Mouse (Mus musculus): Measurements from ENCODE around the gene Pnkd. TPM values are rescaled to one million over a fixed set of nuclear protein-coding genes. Genes with fewer than 3 reads are reported as not detected.

The Pnkd gene
- polyA plus RNA-seq, 1 experiment from 2014 or later = 149 TPM

DNA sequence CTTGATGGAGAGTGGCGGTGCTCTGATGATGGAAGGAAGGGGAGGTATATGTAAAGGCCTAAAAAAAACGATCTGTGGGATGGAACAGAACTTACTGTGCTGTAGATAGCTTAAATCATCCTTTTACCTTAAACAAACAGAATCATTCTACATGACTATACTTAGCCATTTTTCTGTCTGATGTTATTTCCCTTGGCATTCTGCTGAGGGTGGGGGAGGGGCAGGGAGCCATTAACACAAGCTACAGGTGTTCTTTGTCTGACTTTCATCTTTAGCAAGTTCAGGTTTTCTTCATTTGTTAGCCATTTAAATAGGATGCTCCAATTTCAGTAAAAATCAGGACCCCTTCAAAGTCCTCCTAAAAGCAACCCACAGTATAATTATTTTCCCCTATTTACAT, 39.2 kb upstream of the Pnkd start:
- Histone ChIP-seq H3K9me3 (ENCODE audit: low read length) (no peaks in the 10 kb centered on the region), H3K36me3 (ENCODE audit: insufficient read depth, low read length) (peaks cover 20% of the 10 kb centered on the region; the same call in 1 of the 2 replicates), H3K27ac (ENCODE audit: low read length) (no peak overlapping the region), H3K9ac (replicated peaks; ENCODE audit: low read length) (no peak overlapping the region), H3K27me3 (ENCODE audit: insufficient read depth, low read length) (no peaks in the 10 kb centered on the region), H3K4me3 (ENCODE audit: low read length) (no peak overlapping the region), H3K4me2 (replicated peaks; ENCODE audit: low read depth, low read length) (no peak overlapping the region), H3K4me1 (ENCODE audit: insufficient read depth, low read length) (peaks cover 56% of the 10 kb centered on the region)
- WGBS = 70% methylated on average over 2 of the region's 2 CpGs
- ATAC-seq (ENCODE audit: low FRiP score, low TSS enrichment) = no peak

DNA sequence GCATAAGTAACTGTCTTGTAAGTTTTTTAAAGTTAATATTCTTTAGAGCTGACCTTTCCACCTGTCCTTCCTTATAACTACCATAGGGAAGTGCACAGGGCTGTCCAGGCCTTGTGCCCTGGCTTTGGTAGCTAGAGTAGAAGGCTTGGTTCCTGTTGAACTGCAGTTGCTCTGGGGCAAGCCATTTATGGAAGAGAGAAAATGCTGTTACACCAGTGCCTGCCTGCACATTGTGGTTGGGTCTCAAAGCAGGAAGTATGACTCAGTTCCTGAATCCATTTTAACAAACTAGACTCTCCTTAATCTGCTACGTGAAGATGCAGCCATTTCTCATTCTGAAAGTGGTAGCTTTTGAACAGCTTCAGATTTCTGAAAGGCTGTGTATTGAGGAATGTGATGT, 35.9 kb upstream of the Pnkd start:
- WGBS = 56% methylated on average over 1 of the region's 1 CpGs
- ATAC-seq (ENCODE audit: low FRiP score, low TSS enrichment) = peak; percentile 79
- H3K4me2 ChIP-seq (replicated peaks; ENCODE audit: low read depth, low read length) = 0 out of 2 replicates have a peak overlapping the region, but pooled peaks have one; percentile 1
- H3K27me3 ChIP-seq (ENCODE audit: insufficient read depth, low read length) = no peaks in the 10 kb centered on the region
- H3K36me3 ChIP-seq (ENCODE audit: insufficient read depth, low read length) = peaks cover 47% of the 10 kb centered on the region
- no peak overlapping the region for H3K4me3 ChIP-seq (ENCODE audit: low read length)
- no peaks in the 10 kb centered on the region for H3K9me3 ChIP-seq (ENCODE audit: low read length)
- H3K4me1 ChIP-seq (ENCODE audit: insufficient read depth, low read length) = peaks cover 42% of the 10 kb centered on the region
- no peak overlapping the region for H3K9ac ChIP-seq (replicated peaks; ENCODE audit: low read length)
- peak overlapping the region; percentile 96 for H3K27ac ChIP-seq (ENCODE audit: low read length)

DNA sequence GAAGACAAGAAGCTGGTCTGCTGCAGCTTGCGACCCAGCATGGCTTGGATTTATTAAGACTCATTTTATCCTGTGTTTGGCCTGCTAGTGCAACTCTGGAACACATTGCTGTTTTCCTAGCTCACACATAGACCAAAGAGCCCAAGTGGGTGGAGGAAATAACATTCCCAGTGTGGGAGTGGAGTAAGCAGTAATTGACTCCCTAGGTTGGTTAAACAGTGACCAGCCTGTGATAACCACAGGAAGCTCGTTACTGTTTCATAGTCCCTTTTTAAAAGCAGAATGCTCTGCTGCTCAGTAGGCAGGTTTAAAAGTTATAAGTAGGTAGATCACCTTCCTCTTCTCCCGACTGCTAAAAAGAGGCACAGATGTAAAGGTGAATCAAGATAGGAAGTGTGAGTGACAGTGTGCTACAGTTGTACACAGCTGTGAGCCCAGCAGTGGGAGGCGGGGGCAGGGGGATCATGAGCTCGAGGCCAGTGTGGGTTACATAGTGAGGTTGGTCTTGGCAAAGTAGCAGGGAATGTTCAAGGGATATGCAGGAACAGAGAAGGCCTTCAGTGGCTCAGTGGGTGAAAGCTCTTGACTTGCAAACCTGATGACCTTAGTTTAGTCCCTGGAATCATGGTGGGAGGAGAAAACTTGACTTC, 35.3 kb upstream of the Pnkd start:
- 47% methylated on average over 5 of the region's 5 CpGs for WGBS
- peak; percentile 91 for ATAC-seq (ENCODE audit: low FRiP score, low TSS enrichment)

DNA sequence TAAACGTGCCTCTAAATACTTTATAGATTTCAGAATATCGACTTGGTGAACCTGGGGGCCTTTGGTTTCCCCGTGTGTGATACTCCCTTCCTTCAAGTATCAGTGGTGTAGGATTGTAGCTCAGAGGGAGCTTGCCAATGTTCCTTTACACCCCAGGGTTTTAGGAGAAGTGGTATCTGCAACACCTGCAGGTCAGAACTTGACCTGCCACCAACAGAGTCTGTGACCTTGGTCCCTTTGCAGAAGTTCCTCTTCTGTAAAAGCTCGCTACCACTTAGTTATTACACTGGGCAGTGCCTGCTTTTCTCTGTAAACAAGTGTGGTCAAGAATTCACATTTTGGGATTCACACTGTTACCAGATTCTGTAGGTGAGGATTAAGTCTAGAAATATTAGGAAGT, 34.6 kb upstream of the Pnkd start:
- 83% methylated on average over 4 of the region's 4 CpGs for WGBS
- Histone ChIP-seq H3K27ac (ENCODE audit: low read length) (peak overlapping the region; percentile 96), H3K27me3 (ENCODE audit: insufficient read depth, low read length) (no peaks in the 10 kb centered on the region), H3K36me3 (ENCODE audit: insufficient read depth, low read length) (peaks cover 52% of the 10 kb centered on the region), H3K4me3 (ENCODE audit: low read length) (no peak overlapping the region), H3K9ac (replicated peaks; ENCODE audit: low read length) (no peak overlapping the region), H3K4me2 (replicated peaks; ENCODE audit: low read depth, low read length) (peak overlapping the region; percentile 35; the same call in 1 of the 2 replicates), H3K9me3 (ENCODE audit: low read length) (no peaks in the 10 kb centered on the region), H3K4me1 (ENCODE audit: insufficient read depth, low read length) (peaks cover 35% of the 10 kb centered on the region)
- no peak for ATAC-seq (ENCODE audit: low FRiP score, low TSS enrichment)

More for the DNA sequence above, 35.3 kb upstream of the Pnkd start:
- H3K4me3 ChIP-seq (ENCODE audit: low read length) = no peak overlapping the region
- H3K36me3 ChIP-seq (ENCODE audit: insufficient read depth, low read length) = peaks cover 48% of the 10 kb centered on the region
- H3K9me3 ChIP-seq (ENCODE audit: low read length) = no peaks in the 10 kb centered on the region
- H3K4me2 ChIP-seq (replicated peaks; ENCODE audit: low read depth, low read length) = peak overlapping the region; percentile 35
- peak overlapping the region; percentile 42; the same call in 1 of the 2 replicates for H3K9ac ChIP-seq (replicated peaks; ENCODE audit: low read length)
- H3K27me3 ChIP-seq (ENCODE audit: insufficient read depth, low read length) = no peaks in the 10 kb centered on the region
- peaks cover 37% of the 10 kb centered on the region for H3K4me1 ChIP-seq (ENCODE audit: insufficient read depth, low read length)
- peak overlapping the region; percentile 96 for H3K27ac ChIP-seq (ENCODE audit: low read length)

DNA sequence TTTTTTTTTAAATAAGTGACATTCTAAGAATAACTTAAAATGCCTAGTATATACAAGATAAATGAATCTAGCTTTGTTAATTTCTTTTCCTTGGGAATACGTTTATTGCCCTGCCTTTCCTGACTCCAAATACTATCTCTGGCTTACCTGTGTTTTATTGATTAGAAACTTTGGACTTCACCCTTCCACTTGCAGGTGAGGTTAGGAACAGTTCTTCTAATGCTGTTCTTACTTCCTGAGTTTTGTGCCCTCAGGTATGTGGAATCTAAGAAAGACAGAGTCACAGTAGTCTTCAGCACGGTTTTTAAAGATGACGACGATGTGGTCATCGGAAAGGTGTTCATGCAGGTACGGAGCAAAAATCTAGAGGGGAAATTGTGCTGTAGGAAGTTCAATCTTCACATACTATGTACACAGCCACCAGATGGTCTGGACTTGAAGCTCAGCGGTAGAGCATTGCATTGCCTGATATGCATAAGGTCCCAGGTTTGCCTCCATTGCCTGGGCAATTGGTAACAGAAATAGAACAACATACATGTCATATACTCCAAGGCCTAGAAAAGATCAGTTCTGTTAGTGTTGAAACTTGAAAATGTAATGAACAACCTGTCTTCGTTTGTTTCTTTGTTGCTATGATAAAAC, 28.9 kb upstream of the Pnkd start:
- Histone ChIP-seq H3K36me3 (ENCODE audit: insufficient read depth, low read length) (peaks cover 69% of the 10 kb centered on the region), H3K27me3 (ENCODE audit: insufficient read depth, low read length) (no peaks in the 10 kb centered on the region), H3K4me3 (ENCODE audit: low read length) (no peak overlapping the region), H3K9ac (replicated peaks; ENCODE audit: low read length) (no peak overlapping the region), H3K4me2 (replicated peaks; ENCODE audit: low read depth, low read length) (no peak overlapping the region), H3K4me1 (ENCODE audit: insufficient read depth, low read length) (no peaks in the 10 kb centered on the region), H3K27ac (ENCODE audit: low read length) (no peak overlapping the region), H3K9me3 (ENCODE audit: low read length) (no peaks in the 10 kb centered on the region)
- 97% methylated on average over 8 of the region's 8 CpGs for WGBS
- no peak for ATAC-seq (ENCODE audit: low FRiP score, low TSS enrichment)

DNA sequence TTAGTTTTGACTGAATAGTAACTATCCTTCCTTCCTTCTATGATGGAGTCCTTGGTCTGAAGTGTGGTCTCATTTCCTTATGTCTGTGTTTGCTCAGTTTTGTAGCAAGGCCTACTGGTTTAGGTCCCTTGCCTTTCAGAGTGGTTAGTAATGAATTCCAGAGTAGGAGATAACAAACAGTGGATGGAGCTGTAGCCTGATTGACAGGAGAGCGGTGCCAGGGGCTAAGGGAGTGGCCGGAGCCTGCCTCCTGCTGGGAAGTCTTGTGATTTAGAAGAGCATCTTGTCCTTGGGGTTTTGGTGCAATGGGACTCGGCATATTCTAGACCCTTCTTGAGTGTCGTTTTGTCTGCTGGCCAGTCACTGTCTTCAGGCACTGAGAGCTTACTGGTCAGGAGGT, 27.9 kb upstream of the Pnkd start:
- ATAC-seq (ENCODE audit: low FRiP score, low TSS enrichment) = no peak
- Histone ChIP-seq H3K27me3 (ENCODE audit: insufficient read depth, low read length) (no peaks in the 10 kb centered on the region), H3K9ac (replicated peaks; ENCODE audit: low read length) (no peak overlapping the region), H3K27ac (ENCODE audit: low read length) (no peak overlapping the region), H3K4me3 (ENCODE audit: low read length) (no peak overlapping the region), H3K4me2 (replicated peaks; ENCODE audit: low read depth, low read length) (no peak overlapping the region), H3K4me1 (ENCODE audit: insufficient read depth, low read length) (no peaks in the 10 kb centered on the region), H3K36me3 (ENCODE audit: insufficient read depth, low read length) (peaks cover 63% of the 10 kb centered on the region), H3K9me3 (ENCODE audit: low read length) (no peaks in the 10 kb centered on the region)
- WGBS = 86% methylated on average over 4 of the region's 4 CpGs

DNA sequence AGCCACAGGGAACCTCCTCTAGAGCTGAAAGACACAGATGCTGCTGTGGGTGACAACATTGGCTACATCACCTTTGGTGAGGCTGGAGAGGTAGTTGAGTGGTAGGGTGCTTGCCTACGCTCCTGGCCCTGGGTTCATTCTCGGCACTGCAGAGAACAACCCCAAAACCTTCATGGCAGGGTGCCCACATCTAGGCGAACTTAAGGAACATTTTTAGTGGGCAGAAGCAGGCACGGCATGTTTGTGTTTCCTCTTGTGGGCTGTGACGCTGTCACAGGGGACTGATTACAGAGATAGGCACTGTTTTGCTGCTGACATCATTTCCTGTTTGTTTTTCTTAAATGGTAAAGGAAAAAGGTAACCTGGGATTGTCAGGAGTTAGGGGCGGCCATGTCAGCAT, 22.2 kb upstream of the Pnkd start:
- H3K27me3 ChIP-seq (ENCODE audit: insufficient read depth, low read length) = no peaks in the 10 kb centered on the region
- H3K27ac ChIP-seq (ENCODE audit: low read length) = no peak overlapping the region
- WGBS = 77% methylated on average over 6 of the region's 6 CpGs
- H3K4me1 ChIP-seq (ENCODE audit: insufficient read depth, low read length) = no peaks in the 10 kb centered on the region
- no peaks in the 10 kb centered on the region for H3K9me3 ChIP-seq (ENCODE audit: low read length)
- H3K36me3 ChIP-seq (ENCODE audit: insufficient read depth, low read length) = peaks cover 73% of the 10 kb centered on the region
- no peak overlapping the region for H3K9ac ChIP-seq (replicated peaks; ENCODE audit: low read length)
- no peak overlapping the region for H3K4me2 ChIP-seq (replicated peaks; ENCODE audit: low read depth, low read length)
- no peak overlapping the region for H3K4me3 ChIP-seq (ENCODE audit: low read length)
- no peak for ATAC-seq (ENCODE audit: low FRiP score, low TSS enrichment)

DNA sequence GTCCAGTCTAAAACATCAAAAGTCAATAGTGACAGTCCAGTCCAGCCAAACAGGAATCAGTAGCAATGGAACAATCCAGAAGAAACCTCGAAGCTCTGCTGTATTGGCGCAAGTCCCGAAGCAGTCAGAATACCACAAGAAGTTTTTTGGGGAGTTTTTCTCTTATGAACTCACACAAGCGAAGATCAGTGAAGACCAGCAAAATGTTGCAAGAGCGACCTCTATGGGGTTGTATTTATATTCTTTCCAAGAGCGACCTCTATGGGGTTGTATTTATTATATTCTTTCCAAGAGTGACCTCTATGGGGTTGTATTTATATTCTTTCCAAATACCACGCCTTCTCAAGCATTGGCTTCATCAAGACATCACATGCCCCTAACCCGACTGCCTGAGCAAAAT, 16.0 kb upstream of the Pnkd start:
- no peaks in the 10 kb centered on the region for H3K27me3 ChIP-seq (ENCODE audit: insufficient read depth, low read length)
- H3K9ac ChIP-seq (replicated peaks; ENCODE audit: low read length) = no peak overlapping the region
- no peaks in the 10 kb centered on the region; the same call in 1 of the 2 replicates for H3K4me1 ChIP-seq (ENCODE audit: insufficient read depth, low read length)
- H3K9me3 ChIP-seq (ENCODE audit: low read length) = no peaks in the 10 kb centered on the region
- H3K36me3 ChIP-seq (ENCODE audit: insufficient read depth, low read length) = peaks cover 50% of the 10 kb centered on the region
- H3K4me3 ChIP-seq (ENCODE audit: low read length) = no peak overlapping the region
- ATAC-seq (ENCODE audit: low FRiP score, low TSS enrichment) = no peak
- 87% methylated on average over 8 of the region's 8 CpGs for WGBS
- no peak overlapping the region for H3K4me2 ChIP-seq (replicated peaks; ENCODE audit: low read depth, low read length)
- no peak overlapping the region for H3K27ac ChIP-seq (ENCODE audit: low read length)

DNA sequence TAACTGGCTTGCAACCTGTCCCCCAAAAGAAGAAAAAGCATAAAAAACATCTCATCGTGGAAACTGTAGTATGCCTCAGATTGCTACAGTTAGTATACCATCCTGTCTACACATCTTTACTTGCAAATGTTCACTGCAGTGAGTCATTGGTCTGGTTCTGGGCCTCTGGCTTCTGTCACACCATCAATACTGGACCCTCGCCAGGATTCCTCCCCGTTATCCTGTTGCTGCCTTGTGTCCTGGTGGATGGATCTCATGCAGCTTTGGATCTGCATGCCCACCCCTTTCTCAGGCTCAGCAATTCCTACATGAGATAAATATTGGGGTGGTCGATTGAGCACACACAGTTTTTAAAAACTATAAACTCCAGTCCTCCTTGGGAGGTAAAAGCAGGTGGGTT, 13.1 kb upstream of the Pnkd start:
- Histone ChIP-seq H3K4me3 (ENCODE audit: low read length) (no peak overlapping the region), H3K9me3 (ENCODE audit: low read length) (no peaks in the 10 kb centered on the region), H3K4me2 (replicated peaks; ENCODE audit: low read depth, low read length) (no peak overlapping the region), H3K36me3 (ENCODE audit: insufficient read depth, low read length) (peaks cover 21% of the 10 kb centered on the region), H3K4me1 (ENCODE audit: insufficient read depth, low read length) (peaks cover 13% of the 10 kb centered on the region), H3K27me3 (ENCODE audit: insufficient read depth, low read length) (no peaks in the 10 kb centered on the region), H3K9ac (replicated peaks; ENCODE audit: low read length) (no peak overlapping the region), H3K27ac (ENCODE audit: low read length) (no peak overlapping the region)
- WGBS = 76% methylated on average over 4 of the region's 4 CpGs
- ATAC-seq (ENCODE audit: low FRiP score, low TSS enrichment) = no peak

DNA sequence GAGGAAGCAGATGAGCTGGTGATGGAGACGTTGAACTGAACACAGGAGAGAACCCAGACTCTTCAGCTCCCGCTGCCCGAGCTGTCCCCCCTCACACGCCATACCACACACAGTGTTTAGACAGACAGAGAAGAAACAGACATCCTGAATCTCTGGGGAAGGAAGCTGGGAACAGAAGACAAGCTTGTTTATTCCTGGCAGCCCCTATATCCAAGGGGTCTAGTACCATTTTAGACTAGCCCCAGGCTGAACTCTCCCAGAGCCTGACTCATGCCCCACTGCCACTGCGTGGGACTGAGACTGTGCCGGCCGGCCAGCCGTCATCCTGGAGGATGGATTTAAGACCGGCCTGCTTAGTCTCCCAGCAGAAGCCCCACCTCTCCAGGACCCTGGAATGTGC, 9.7 kb upstream of the Pnkd start:
- Histone ChIP-seq H3K27me3 (ENCODE audit: insufficient read depth, low read length) (no peaks in the 10 kb centered on the region), H3K27ac (ENCODE audit: low read length) (0 out of 2 replicates have a peak overlapping the region, but pooled peaks have one; percentile 25), H3K4me2 (replicated peaks; ENCODE audit: low read depth, low read length) (0 out of 2 replicates have a peak overlapping the region, but pooled peaks have one; percentile 5), H3K9ac (replicated peaks; ENCODE audit: low read length) (peak overlapping the region; percentile 20; the same call in 1 of the 2 replicates), H3K4me3 (ENCODE audit: low read length) (no peak overlapping the region), H3K36me3 (ENCODE audit: insufficient read depth, low read length) (peaks cover 17% of the 10 kb centered on the region), H3K4me1 (ENCODE audit: insufficient read depth, low read length) (peaks cover 34% of the 10 kb centered on the region), H3K9me3 (ENCODE audit: low read length) (no peaks in the 10 kb centered on the region)
- WGBS = 10% methylated on average over 9 of the region's 9 CpGs
- ATAC-seq (ENCODE audit: low FRiP score, low TSS enrichment) = peak; percentile 58; the same call in 1 of the 2 replicates
